Mouse (Mus musculus) liver, adult 2 months (tissue): ENCODE measurements around the gene Hacd4.

Experiments
- CTCF ChIP-seq: fragments of 200-500 bp; IDR thresholded peaks from 2 replicates; pipeline ENCODE4 v1.5.1; 2011; ENCODE audit warnings: low read depth, low read length, control low read depth
- POLR2A ChIP-seq: fragments of 200-500 bp; IDR thresholded peaks from 2 replicates; pipeline ENCODE4 v1.6.1; 2011; ENCODE audit warnings: low read length, control low read depth; ENCODE audit not compliant: insufficient read depth; ENCODE audit errors: extremely low read depth

- TF ChIP-seq CTCF (no peak), POLR2A (no peak)
These were observed 37.8 kb downstream of the Hacd4 start for GRCm38 (mm10) chr4:88400992-88401313.
